Mouse (Mus musculus): ENCODE measurements around the gene Qrsl1. TPM values are rescaled to one million over a fixed set of nuclear protein-coding genes. Genes with fewer than 3 reads are reported as not detected.

Gene Qrsl1
- polyA plus RNA-seq, 1 experiment from 2014 or later = 18.0 TPM

GRCm38 (mm10) chr10:43918696-43919608, 17.4 kb upstream of the Qrsl1 start:
- WGBS = 38% methylated on average over 17 of the region's 17 CpGs
- no peak overlapping the region for H3K4me2 ChIP-seq (ENCODE audit: low read depth, low read length)
- no peaks in the 10 kb centered on the region for H3K4me1 ChIP-seq (ENCODE audit: control insufficient read depth, insufficient read depth, low read length)
- H3K27ac ChIP-seq (replicated peaks; ENCODE audit: low read depth, low read length) = no peak overlapping the region
- no peak overlapping the region for H3K9ac ChIP-seq (ENCODE audit: low read depth, low read length)
- H3K9me3 ChIP-seq (ENCODE audit: control insufficient read depth, low read length) = no peaks in the 10 kb centered on the region
- DNase-seq (ENCODE audit: low spot score) = peak; percentile 79
- H3K4me3 ChIP-seq (ENCODE audit: low read depth, low read length) = no peak overlapping the region
- H3K27me3 ChIP-seq (replicated peaks; ENCODE audit: control insufficient read depth, insufficient read depth, low read length) = no peaks in the 10 kb centered on the region
- ATAC-seq (ENCODE audit: low read depth) = 0 out of 2 replicates have a peak, but pooled peaks have one; percentile 39
- peaks cover 6% of the 10 kb centered on the region; the same call in 1 of the 2 replicates for H3K36me3 ChIP-seq (ENCODE audit: control insufficient read depth, insufficient read depth, low read length)

- Histone ChIP-seq H3K9ac (ENCODE audit: low read depth, low read length) (no peak overlapping the region), H3K4me3 (ENCODE audit: low read depth, low read length) (no peak overlapping the region), H3K4me1 (ENCODE audit: control insufficient read depth, insufficient read depth, low read length) (no peaks in the 10 kb centered on the region), H3K36me3 (ENCODE audit: control insufficient read depth, insufficient read depth, low read length) (no peaks in the 10 kb centered on the region), H3K4me2 (ENCODE audit: low read depth, low read length) (no peak overlapping the region), H3K27me3 (replicated peaks; ENCODE audit: control insufficient read depth, insufficient read depth, low read length) (no peaks in the 10 kb centered on the region), H3K9me3 (ENCODE audit: control insufficient read depth, low read length) (no peaks in the 10 kb centered on the region), H3K27ac (replicated peaks; ENCODE audit: low read depth, low read length) (no peak overlapping the region)
- 81% methylated on average over 2 of the region's 2 CpGs for WGBS
- no peak for ATAC-seq (ENCODE audit: low read depth)
- DNase-seq (ENCODE audit: low spot score) = no peak
Measured at GRCm38 (mm10) chr10:43916737-43917136, 15.2 kb upstream of the Qrsl1 start.

- Histone ChIP-seq H3K27ac (replicated peaks; ENCODE audit: low read depth, low read length) (no peak overlapping the region), H3K9ac (ENCODE audit: low read depth, low read length) (no peak overlapping the region), H3K4me1 (ENCODE audit: control insufficient read depth, insufficient read depth, low read length) (no peaks in the 10 kb centered on the region), H3K4me2 (ENCODE audit: low read depth, low read length) (no peak overlapping the region), H3K9me3 (ENCODE audit: control insufficient read depth, low read length) (no peaks in the 10 kb centered on the region), H3K27me3 (replicated peaks; ENCODE audit: control insufficient read depth, insufficient read depth, low read length) (no peaks in the 10 kb centered on the region), H3K36me3 (ENCODE audit: control insufficient read depth, insufficient read depth, low read length) (no peaks in the 10 kb centered on the region), H3K4me3 (ENCODE audit: low read depth, low read length) (no peak overlapping the region)
- ATAC-seq (ENCODE audit: low read depth) (no peak), DNase-seq (ENCODE audit: low spot score) (no peak)
- WGBS = 84% methylated on average over 12 of the region's 12 CpGs
Measured at GRCm38 (mm10) chr10:43916181-43916580, 14.6 kb upstream of the Qrsl1 start.

GRCm38 (mm10) chr10:43912236-43912635, 10.7 kb upstream of the Qrsl1 start:
- ATAC-seq (ENCODE audit: low read depth) = no peak
- Histone ChIP-seq H3K27ac (replicated peaks; ENCODE audit: low read depth, low read length) (no peak overlapping the region), H3K4me1 (ENCODE audit: control insufficient read depth, insufficient read depth, low read length) (no peaks in the 10 kb centered on the region), H3K4me3 (ENCODE audit: low read depth, low read length) (no peak overlapping the region), H3K36me3 (ENCODE audit: control insufficient read depth, insufficient read depth, low read length) (no peaks in the 10 kb centered on the region), H3K27me3 (replicated peaks; ENCODE audit: control insufficient read depth, insufficient read depth, low read length) (no peaks in the 10 kb centered on the region), H3K9me3 (ENCODE audit: control insufficient read depth, low read length) (no peaks in the 10 kb centered on the region), H3K9ac (ENCODE audit: low read depth, low read length) (no peak overlapping the region), H3K4me2 (ENCODE audit: low read depth, low read length) (no peak overlapping the region)
- 82% methylated on average over 3 of the region's 3 CpGs for WGBS
- no peak for DNase-seq (ENCODE audit: low spot score)

- Histone ChIP-seq H3K4me1 (ENCODE audit: control insufficient read depth, insufficient read depth, low read length) (no peaks in the 10 kb centered on the region), H3K27ac (replicated peaks; ENCODE audit: low read depth, low read length) (no peak overlapping the region), H3K4me2 (ENCODE audit: low read depth, low read length) (no peak overlapping the region), H3K36me3 (ENCODE audit: control insufficient read depth, insufficient read depth, low read length) (no peaks in the 10 kb centered on the region), H3K9me3 (ENCODE audit: control insufficient read depth, low read length) (no peaks in the 10 kb centered on the region), H3K27me3 (replicated peaks; ENCODE audit: control insufficient read depth, insufficient read depth, low read length) (no peaks in the 10 kb centered on the region), H3K4me3 (ENCODE audit: low read depth, low read length) (no peak overlapping the region), H3K9ac (ENCODE audit: low read depth, low read length) (no peak overlapping the region)
- no peak for ATAC-seq (ENCODE audit: low read depth)
- 90% methylated on average over 8 of the region's 8 CpGs for WGBS
- DNase-seq (ENCODE audit: low spot score) = no peak
Measured at GRCm38 (mm10) chr10:43910873-43911142, 9.3 kb upstream of the Qrsl1 start.

- no peak overlapping the region for H3K27ac ChIP-seq (replicated peaks; ENCODE audit: low read depth, low read length)
- H3K27me3 ChIP-seq (replicated peaks; ENCODE audit: control insufficient read depth, insufficient read depth, low read length) = no peaks in the 10 kb centered on the region
- ATAC-seq (ENCODE audit: low read depth) (no peak; the same call in 1 of the 2 replicates), DNase-seq (ENCODE audit: low spot score) (no peak)
- H3K4me2 ChIP-seq (ENCODE audit: low read depth, low read length) = no peak overlapping the region
- H3K9ac ChIP-seq (ENCODE audit: low read depth, low read length) = no peak overlapping the region
- no peaks in the 10 kb centered on the region for H3K36me3 ChIP-seq (ENCODE audit: control insufficient read depth, insufficient read depth, low read length)
- WGBS = 81% methylated on average over 12 of the region's 12 CpGs
- H3K4me3 ChIP-seq (ENCODE audit: low read depth, low read length) = no peak overlapping the region
- H3K4me1 ChIP-seq (ENCODE audit: control insufficient read depth, insufficient read depth, low read length) = no peaks in the 10 kb centered on the region
- no peaks in the 10 kb centered on the region for H3K9me3 ChIP-seq (ENCODE audit: control insufficient read depth, low read length)
Measured at GRCm38 (mm10) chr10:43910032-43910872, 8.7 kb upstream of the Qrsl1 start.

GRCm38 (mm10) chr10:43904569-43904968, 3.0 kb upstream of the Qrsl1 start:
- H3K36me3 ChIP-seq (ENCODE audit: control insufficient read depth, insufficient read depth, low read length) = no peaks in the 10 kb centered on the region
- H3K27ac ChIP-seq (replicated peaks; ENCODE audit: low read depth, low read length) = no peak overlapping the region
- no peak overlapping the region for H3K9ac ChIP-seq (ENCODE audit: low read depth, low read length)
- H3K4me3 ChIP-seq (ENCODE audit: low read depth, low read length) = no peak overlapping the region
- DNase-seq (ENCODE audit: low spot score) = no peak
- H3K9me3 ChIP-seq (ENCODE audit: control insufficient read depth, low read length) = no peaks in the 10 kb centered on the region
- 79% methylated on average over 1 of the region's 1 CpGs for WGBS
- H3K4me1 ChIP-seq (ENCODE audit: control insufficient read depth, insufficient read depth, low read length) = peaks cover 6% of the 10 kb centered on the region; the same call in 1 of the 2 replicates
- no peaks in the 10 kb centered on the region for H3K27me3 ChIP-seq (replicated peaks; ENCODE audit: control insufficient read depth, insufficient read depth, low read length)
- H3K4me2 ChIP-seq (ENCODE audit: low read depth, low read length) = no peak overlapping the region
- no peak for ATAC-seq (ENCODE audit: low read depth)

GRCm38 (mm10) chr10:43900883-43901570, 518 bp downstream of the Qrsl1 start:
- Histone ChIP-seq H3K36me3 (ENCODE audit: control insufficient read depth, insufficient read depth, low read length) (no peaks in the 10 kb centered on the region), H3K4me1 (ENCODE audit: control insufficient read depth, insufficient read depth, low read length) (peaks cover 6% of the 10 kb centered on the region; the same call in 1 of the 2 replicates), H3K9ac (ENCODE audit: low read depth, low read length) (peak overlapping the region; percentile 75), H3K9me3 (ENCODE audit: control insufficient read depth, low read length) (no peaks in the 10 kb centered on the region), H3K27me3 (replicated peaks; ENCODE audit: control insufficient read depth, insufficient read depth, low read length) (no peaks in the 10 kb centered on the region), H3K4me3 (ENCODE audit: low read depth, low read length) (peak overlapping the region; percentile 82), H3K4me2 (ENCODE audit: low read depth, low read length) (peak overlapping the region; percentile 62), H3K27ac (replicated peaks; ENCODE audit: low read depth, low read length) (peak overlapping the region; percentile 46; the same call in 1 of the 2 replicates)
- DNase-seq (ENCODE audit: low spot score) (peak; percentile 34), ATAC-seq (ENCODE audit: low read depth) (no peak)
- 6% methylated on average over 29 of the region's 30 CpGs for WGBS

Data from embryonic facial prominence, embryonic 14.5 days (tissue).